Mouse (Mus musculus): ENCODE measurements at regions not wholly inside any gene's neighbourhood (a gene's known extent, or its start where the extent isn't known, plus 50 kb on each side); places are given as distances from the start of the nearest gene placed in this dataset.

- no peak overlapping the region for H3K4me3 ChIP-seq (ENCODE audit: low read depth, low read length)
- H3K9me3 ChIP-seq (replicated peaks; ENCODE audit: control insufficient read depth, insufficient read depth, low read length, poor library complexity, severe bottlenecking), result no peaks in the 10 kb centered on the region
- H3K27ac ChIP-seq (ENCODE audit: insufficient read depth, low read length), result no peak overlapping the region
- no peak for TF ChIP-seq EP300 (IDR thresholded peaks at IDR 0.05; ENCODE audit: insufficient read depth, low read depth, low read length)
- no peak for TF ChIP-seq POLR2A (IDR thresholded peaks at IDR 0.05; ENCODE audit: insufficient read depth, low read length)
- TF ChIP-seq CTCF (IDR thresholded peaks at IDR 0.05; ENCODE audit: low read depth, low read length), result no peak
- H3K36me3 ChIP-seq (ENCODE audit: control insufficient read depth, insufficient read depth, low read length, poor library complexity, severe bottlenecking), result no peaks in the 10 kb centered on the region
- H3K27me3 ChIP-seq (ENCODE audit: control insufficient read depth, insufficient read depth, low read length, poor library complexity, severe bottlenecking), result 0 out of 2 replicates have a peak, but pooled peaks cover 3% of the 10 kb centered on the region
- H3K4me1 ChIP-seq (ENCODE audit: control insufficient read depth, insufficient read depth, low read length), result no peaks in the 10 kb centered on the region
- H3K9ac ChIP-seq (ENCODE audit: low read depth, poor library complexity, severe bottlenecking), result no peak overlapping the region
Measured at GRCm38 (mm10) chr8:103897463-103897862, 204.0 kb upstream of the Cdh5 start.

DNA sequence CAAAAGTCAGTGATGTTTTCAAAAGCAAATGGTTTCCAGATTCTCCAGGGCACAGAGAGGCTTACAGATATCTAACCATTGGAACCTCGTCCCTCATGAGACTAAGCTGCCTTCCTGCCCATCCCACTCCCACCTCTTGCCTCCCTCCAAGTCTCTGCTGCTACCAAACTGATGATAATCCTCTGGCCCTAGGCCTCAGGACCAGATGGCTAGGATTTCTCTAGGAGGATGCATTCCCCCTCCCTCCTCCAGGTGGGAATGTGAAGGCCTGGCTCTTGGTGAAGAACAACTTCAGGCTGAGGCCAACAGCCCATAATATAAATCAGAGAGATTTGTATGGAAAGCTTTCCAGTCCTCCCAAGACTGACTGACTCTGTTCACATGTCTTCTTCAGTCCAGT, 198.9 kb upstream of the Cdh5 start:
- no peak overlapping the region for H3K27ac ChIP-seq (ENCODE audit: insufficient read depth, low read length)
- no peak overlapping the region for H3K4me3 ChIP-seq (ENCODE audit: low read depth, low read length)
- H3K4me1 ChIP-seq (ENCODE audit: control insufficient read depth, insufficient read depth, low read length), result no peaks in the 10 kb centered on the region
- H3K9me3 ChIP-seq (replicated peaks; ENCODE audit: control insufficient read depth, insufficient read depth, low read length, poor library complexity, severe bottlenecking), result no peaks in the 10 kb centered on the region
- 0 out of 2 replicates have a peak, but pooled peaks cover 3% of the 10 kb centered on the region for H3K27me3 ChIP-seq (ENCODE audit: control insufficient read depth, insufficient read depth, low read length, poor library complexity, severe bottlenecking)
- no peak for TF ChIP-seq POLR2A (IDR thresholded peaks at IDR 0.05; ENCODE audit: insufficient read depth, low read length)
- no peak for TF ChIP-seq CTCF (IDR thresholded peaks at IDR 0.05; ENCODE audit: low read depth, low read length)
- TF ChIP-seq EP300 (IDR thresholded peaks at IDR 0.05; ENCODE audit: insufficient read depth, low read depth, low read length), result no peak
- no peak overlapping the region for H3K9ac ChIP-seq (ENCODE audit: low read depth, poor library complexity, severe bottlenecking)
- H3K36me3 ChIP-seq (ENCODE audit: control insufficient read depth, insufficient read depth, low read length, poor library complexity, severe bottlenecking), result no peaks in the 10 kb centered on the region

GRCm38 (mm10) chr8:103903635-103904034, 197.8 kb upstream of the Cdh5 start:
- no peak overlapping the region for H3K9ac ChIP-seq (ENCODE audit: low read depth, poor library complexity, severe bottlenecking)
- TF ChIP-seq EP300 (IDR thresholded peaks at IDR 0.05; ENCODE audit: insufficient read depth, low read depth, low read length) (no peak), POLR2A (IDR thresholded peaks at IDR 0.05; ENCODE audit: insufficient read depth, low read length) (no peak), CTCF (IDR thresholded peaks at IDR 0.05; ENCODE audit: low read depth, low read length) (no peak)
- H3K36me3 ChIP-seq (ENCODE audit: control insufficient read depth, insufficient read depth, low read length, poor library complexity, severe bottlenecking), result no peaks in the 10 kb centered on the region
- 0 out of 2 replicates have a peak, but pooled peaks cover under 1% of the 10 kb centered on the region for H3K27me3 ChIP-seq (ENCODE audit: control insufficient read depth, insufficient read depth, low read length, poor library complexity, severe bottlenecking)
- no peaks in the 10 kb centered on the region for H3K9me3 ChIP-seq (replicated peaks; ENCODE audit: control insufficient read depth, insufficient read depth, low read length, poor library complexity, severe bottlenecking)
- no peak overlapping the region for H3K27ac ChIP-seq (ENCODE audit: insufficient read depth, low read length)
- no peaks in the 10 kb centered on the region for H3K4me1 ChIP-seq (ENCODE audit: control insufficient read depth, insufficient read depth, low read length)
- H3K4me3 ChIP-seq (ENCODE audit: low read depth, low read length), result no peak overlapping the region

DNA sequence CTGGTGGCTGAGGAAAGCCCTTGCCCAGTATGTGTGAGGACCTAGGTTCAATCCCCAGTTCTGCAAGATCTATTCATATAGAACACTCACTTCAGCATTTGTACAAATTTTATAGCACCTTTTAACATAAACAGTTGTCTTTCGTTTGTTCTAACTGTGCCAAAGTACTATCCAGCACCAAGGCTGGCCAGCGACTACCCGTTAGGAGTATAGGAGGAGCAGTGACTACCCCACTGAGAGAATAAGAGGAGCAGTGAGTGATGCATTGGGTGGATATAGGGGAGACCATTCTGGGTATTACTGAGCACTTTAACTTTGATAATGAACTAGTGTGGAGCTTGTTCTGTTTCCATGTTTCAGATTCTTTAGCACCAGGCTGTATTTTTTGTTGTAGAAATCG, 193.8 kb upstream of the Cdh5 start:
- Histone ChIP-seq H3K27ac (ENCODE audit: insufficient read depth, low read length) (no peak overlapping the region), H3K4me3 (ENCODE audit: low read depth, low read length) (no peak overlapping the region), H3K27me3 (ENCODE audit: control insufficient read depth, insufficient read depth, low read length, poor library complexity, severe bottlenecking) (no peaks in the 10 kb centered on the region; the same call in 1 of the 2 replicates), H3K9ac (ENCODE audit: low read depth, poor library complexity, severe bottlenecking) (no peak overlapping the region), H3K36me3 (ENCODE audit: control insufficient read depth, insufficient read depth, low read length, poor library complexity, severe bottlenecking) (no peaks in the 10 kb centered on the region), H3K4me1 (ENCODE audit: control insufficient read depth, insufficient read depth, low read length) (no peaks in the 10 kb centered on the region), H3K9me3 (replicated peaks; ENCODE audit: control insufficient read depth, insufficient read depth, low read length, poor library complexity, severe bottlenecking) (no peaks in the 10 kb centered on the region)
- no peak for TF ChIP-seq POLR2A (IDR thresholded peaks at IDR 0.05; ENCODE audit: insufficient read depth, low read length)
- TF ChIP-seq CTCF (IDR thresholded peaks at IDR 0.05; ENCODE audit: low read depth, low read length), result no peak
- no peak for TF ChIP-seq EP300 (IDR thresholded peaks at IDR 0.05; ENCODE audit: insufficient read depth, low read depth, low read length)

GRCm38 (mm10) chr8:103911287-103912015, 190.0 kb upstream of the Cdh5 start:
- Histone ChIP-seq H3K27ac (ENCODE audit: insufficient read depth, low read length) (no peak overlapping the region), H3K36me3 (ENCODE audit: control insufficient read depth, insufficient read depth, low read length, poor library complexity, severe bottlenecking) (no peaks in the 10 kb centered on the region), H3K4me1 (ENCODE audit: control insufficient read depth, insufficient read depth, low read length) (no peaks in the 10 kb centered on the region), H3K9me3 (replicated peaks; ENCODE audit: control insufficient read depth, insufficient read depth, low read length, poor library complexity, severe bottlenecking) (no peaks in the 10 kb centered on the region), H3K27me3 (ENCODE audit: control insufficient read depth, insufficient read depth, low read length, poor library complexity, severe bottlenecking) (no peaks in the 10 kb centered on the region; the same call in 1 of the 2 replicates), H3K9ac (ENCODE audit: low read depth, poor library complexity, severe bottlenecking) (no peak overlapping the region), H3K4me3 (ENCODE audit: low read depth, low read length) (no peak overlapping the region)
- TF ChIP-seq POLR2A (IDR thresholded peaks at IDR 0.05; ENCODE audit: insufficient read depth, low read length), result no peak
- no peak for TF ChIP-seq EP300 (IDR thresholded peaks at IDR 0.05; ENCODE audit: insufficient read depth, low read depth, low read length)
- TF ChIP-seq CTCF (IDR thresholded peaks at IDR 0.05; ENCODE audit: low read depth, low read length), result no peak
